Mouse (Mus musculus) lung, adult 2 months (tissue): ENCODE data around the gene Espn. TPM values are rescaled to one million over a fixed set of nuclear protein-coding genes. Genes with fewer than 3 reads are reported as not detected.
A peak's percentile ranks its signal among the peaks of the same experiment; 100 is the strongest.

ENCODE experiments used
- DNase-seq: peaks from one replicate; pipeline ENCODE4 v3.0.0; 2022
- H3K4me1 ChIP-seq: fragments of 200-500 bp; 2 replicates; pipeline ENCODE4 v1.6.1; 2011; ENCODE audit warnings: low read length; ENCODE audit not compliant: control insufficient read depth, insufficient read depth
- H3K4me3 ChIP-seq: fragments of 200-500 bp; replicated peaks from 2 replicates; pipeline ENCODE3; 2011; ENCODE audit warnings: low read depth, mild to moderate bottlenecking, control low read depth, low read length; ENCODE audit errors: extremely low read depth
- CTCF ChIP-seq: fragments of 200-500 bp; IDR thresholded peaks from 2 replicates; pipeline ENCODE4 v1.5.1; 2011; ENCODE audit warnings: mild to moderate bottlenecking, low read length, control low read depth; ENCODE audit not compliant: insufficient read depth
- POLR2A ChIP-seq: fragments of 200-500 bp; IDR thresholded peaks from 2 replicates; pipeline ENCODE4 v1.6.1; 2011; ENCODE audit warnings: low read depth, mild to moderate bottlenecking, control low read depth, low read length, borderline replicate concordance; ENCODE audit errors: extremely low read depth
- WGBS: fragments of 180-500 bp; shearing (Covaris S2); methylation state at CpG from one replicate; pipeline ENCODE4 v1.1.7; 2018; 5-methylcytosine and 5-hydroxymethylcytosine counted together
- polyA plus RNA-seq: library from polyadenylated mRNA; depleted of rRNA; stranded (reverse); fragments of >200 nt; gene quantifications from 2 replicates; pipeline ENCODE4 v1.2.3, GENCODE M21; 2012

Gene Espn
- polyA plus RNA-seq, 1 experiment, result 9.8 TPM

DNA sequence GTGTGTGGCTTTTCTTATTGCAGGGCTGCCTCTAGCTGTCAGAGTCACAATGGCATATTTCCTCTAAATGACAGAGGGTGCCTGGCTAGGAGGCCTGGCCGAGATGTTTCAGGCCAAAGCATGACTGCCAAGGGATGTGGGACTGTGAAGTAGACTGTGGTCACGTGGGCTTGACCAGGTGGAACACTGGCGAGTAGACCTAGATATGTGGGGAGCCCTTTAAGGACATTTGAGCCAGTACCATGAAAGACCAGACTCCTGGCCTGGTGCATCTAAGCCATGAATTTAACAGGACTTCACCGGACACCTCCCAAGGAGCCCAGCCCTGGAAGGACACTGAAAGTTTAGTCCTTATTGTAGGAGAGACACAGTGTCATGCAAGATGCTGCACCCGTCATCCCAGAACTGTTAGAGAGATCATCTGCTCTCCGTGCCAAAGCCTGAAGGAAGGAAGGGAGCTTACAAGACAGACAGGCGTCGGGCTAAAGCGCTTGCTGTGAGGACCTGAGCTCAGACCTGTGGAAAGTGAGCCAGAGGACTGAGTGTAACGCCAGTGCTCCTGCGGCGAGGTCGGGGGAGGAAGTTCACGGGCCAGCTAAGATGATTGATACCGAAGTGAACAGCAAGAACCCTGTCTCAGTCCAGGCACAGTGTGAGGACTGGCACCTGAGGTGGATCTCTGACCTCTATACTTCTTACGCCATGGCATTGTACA, 27.9 kb upstream of the Espn start:
- no peak for TF ChIP-seq CTCF
- peak; percentile 22; the same call in 1 of the 2 replicates for TF ChIP-seq POLR2A
- no peaks in the 10 kb centered on the region; the same call in 1 of the 2 replicates for H3K4me1 ChIP-seq
- WGBS, result 73% methylated on average over 16 of the region's 16 CpGs
- no peak for DNase-seq
- peak overlapping the region; percentile 10 for H3K4me3 ChIP-seq

- 25% methylated on average over 16 of the region's 16 CpGs for WGBS
- Histone ChIP-seq H3K4me3 (peak overlapping the region; percentile 61), H3K4me1 (no peaks in the 10 kb centered on the region; the same call in 1 of the 2 replicates)
- TF ChIP-seq POLR2A (peak; percentile 19; the same call in 1 of the 2 replicates), CTCF (no peak)
- no peak for DNase-seq
Measured at GRCm38 (mm10) chr4:152178916-152179705, 26.9 kb upstream of the Espn start.

GRCm38 (mm10) chr4:152178344-152178864, 26.2 kb upstream of the Espn start:
- TF ChIP-seq CTCF (no peak), POLR2A (no peak)
- peak overlapping the region; percentile 61 for H3K4me3 ChIP-seq
- WGBS, result under 1% methylated on average over 35 of the region's 35 CpGs
- peak; percentile 70 for DNase-seq
- no peaks in the 10 kb centered on the region; the same call in 1 of the 2 replicates for H3K4me1 ChIP-seq

DNA sequence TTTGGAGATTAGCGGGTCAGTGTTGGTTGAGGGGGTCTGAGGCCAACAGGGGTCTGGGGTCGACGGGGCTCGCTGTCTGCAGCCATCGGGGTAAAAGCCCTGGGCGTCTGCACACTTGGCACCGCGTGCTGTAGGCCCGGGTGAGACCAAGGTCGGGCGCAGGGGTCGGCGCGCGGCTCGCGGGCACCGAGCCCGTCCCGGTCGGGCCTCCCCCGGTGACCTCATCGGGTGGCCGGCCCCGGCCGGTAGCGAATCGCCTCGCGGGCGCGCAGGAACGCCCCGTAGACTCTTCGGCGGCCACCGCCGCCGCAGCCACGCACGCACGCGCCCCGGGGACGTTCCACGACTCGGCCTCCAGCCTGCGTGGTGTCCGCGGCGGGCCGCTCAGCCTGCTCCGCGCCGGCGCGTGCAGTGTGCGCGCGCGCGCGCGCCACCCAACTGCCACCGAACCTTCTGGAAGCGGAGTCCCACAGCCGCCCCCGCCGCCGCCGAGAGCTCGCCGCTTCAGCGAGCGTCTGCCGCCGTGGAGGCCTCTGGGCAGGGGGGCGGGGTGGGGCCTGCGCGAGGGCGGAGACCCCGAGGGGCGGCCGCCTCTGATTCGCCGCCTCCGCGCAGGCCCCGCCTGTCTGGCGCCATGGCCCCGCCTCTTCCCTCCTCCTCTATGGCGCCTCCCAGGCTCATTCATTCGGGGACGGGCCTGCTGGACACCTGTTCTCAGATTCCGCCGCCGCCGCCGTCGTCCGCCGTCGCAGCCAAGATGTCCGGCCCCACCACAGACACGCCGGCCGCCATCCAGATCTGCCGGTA, 25.6 kb upstream of the Espn start, which contains the start of gene Acot7:
TSS of gene Acot7 (plus strand) at position 598 of the 807 bp plus-strand sequence.
- no peak for TF ChIP-seq CTCF
- 0 out of 2 replicates have a peak, but pooled peaks have one; percentile 41 for TF ChIP-seq POLR2A
- WGBS, result under 1% methylated on average over 103 of the region's 108 CpGs
- Histone ChIP-seq H3K4me3 (peak within 1 kb of the TSS; percentile 73), H3K4me1 (no peaks in the 10 kb centered on the region; the same call in 1 of the 2 replicates)
- peak; percentile 87 for DNase-seq

- WGBS, result 53% methylated on average over 6 of the region's 6 CpGs
- Histone ChIP-seq H3K4me1 (no peaks in the 10 kb centered on the region; the same call in 1 of the 2 replicates), H3K4me3 (peak overlapping the region; percentile 73)
- TF ChIP-seq CTCF (no peak), POLR2A (no peak)
- no peak for DNase-seq
Measured at GRCm38 (mm10) chr4:152177174-152177536, 25.0 kb upstream of the Espn start.

GRCm38 (mm10) chr4:152176638-152177037, 24.5 kb upstream of the Espn start:
- TF ChIP-seq POLR2A, result no peak
- no peak for TF ChIP-seq CTCF
- DNase-seq, result no peak
- H3K4me1 ChIP-seq, result no peaks in the 10 kb centered on the region; the same call in 1 of the 2 replicates
- 59% methylated on average over 3 of the region's 3 CpGs for WGBS
- H3K4me3 ChIP-seq, result no peak overlapping the region

DNA sequence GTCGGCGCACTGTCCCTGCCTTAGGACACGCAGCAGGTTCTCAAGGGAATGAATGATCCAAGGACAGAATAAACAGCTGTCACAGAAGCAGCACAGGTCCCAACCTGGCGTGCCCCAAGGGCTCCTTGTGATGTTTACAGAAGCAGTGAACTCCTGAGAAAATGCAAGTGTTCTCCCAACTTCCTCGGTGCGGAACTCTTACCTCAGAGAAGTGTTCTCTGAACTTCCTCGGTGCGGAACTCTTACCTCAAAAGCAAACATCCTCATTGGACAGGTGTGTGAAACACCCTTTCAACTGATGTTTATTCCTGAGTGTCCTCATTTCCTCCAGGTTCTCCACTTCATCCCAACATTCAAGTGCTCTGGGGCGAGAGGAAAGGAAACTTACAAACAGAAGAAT, 21.8 kb upstream of the Espn start:
- H3K4me1 ChIP-seq, result no peaks in the 10 kb centered on the region; the same call in 1 of the 2 replicates
- 67% methylated on average over 9 of the region's 9 CpGs for WGBS
- no peak for DNase-seq
- H3K4me3 ChIP-seq, result no peak overlapping the region
- TF ChIP-seq POLR2A, result no peak
- no peak for TF ChIP-seq CTCF

DNA sequence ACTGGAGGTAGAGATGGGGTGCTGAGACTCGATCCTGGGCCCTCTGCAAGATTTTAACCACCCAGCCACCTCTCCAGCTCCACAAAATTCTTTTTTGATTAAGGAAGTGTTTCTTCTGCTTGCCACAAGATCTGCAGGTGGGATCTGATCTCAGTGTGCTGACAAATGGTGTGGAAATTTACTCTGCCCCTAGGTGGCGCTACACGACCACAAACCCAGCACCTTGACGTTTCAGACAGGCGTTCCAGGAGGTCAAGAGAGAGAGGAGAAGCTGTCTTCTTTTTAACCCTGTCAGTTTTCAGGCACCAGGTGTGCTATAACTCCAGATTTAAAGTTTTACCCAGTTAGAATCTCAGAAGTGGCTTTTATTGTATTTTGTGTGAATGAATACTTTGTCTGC, 20.9 kb upstream of the Espn start:
- 5% methylated on average over 5 of the region's 5 CpGs for WGBS
- DNase-seq, result peak; percentile 79
- H3K4me3 ChIP-seq, result no peak overlapping the region
- H3K4me1 ChIP-seq, result no peaks in the 10 kb centered on the region; the same call in 1 of the 2 replicates
- peak; percentile 99 for TF ChIP-seq CTCF
- TF ChIP-seq POLR2A, result no peak
